Mouse (Mus musculus) stomach, embryonic 14.5 days (tissue): ENCODE measurements around the gene Lrrc10b. TPM values are rescaled to one million over a fixed set of nuclear protein-coding genes. Genes with fewer than 3 reads are reported as not detected.

Experiments
- polyA plus RNA-seq: library from polyadenylated mRNA; unstranded; fragments of >200 nt; fragmentation: Nextera tagmentation; extraction: Ambion mirVana; gene quantifications from 2 replicates; pipeline ENCODE4 v1.2.1, GENCODE M21; 2014

Gene Lrrc10b
- polyA plus RNA-seq, 1 experiment from 2014 or later = 0.42 TPM

Other genes with a start within 250 kb of the Lrrc10b start
- 27.6 and 28.4 TPM in 2 replicates for gene Myrf, start 216.7 kb downstream of the Lrrc10b start, polyA plus RNA-seq
- gene Dagla, start 152.6 kb downstream of the Lrrc10b start, polyA plus RNA-seq = 2.9 and 3.5 TPM in 2 replicates
- gene Syt7, start 68.4 kb downstream of the Lrrc10b start, polyA plus RNA-seq = 1.2 and 1.6 TPM in 2 replicates
- 0.17 TPM in 1 of 2 replicates, not detected in the other for gene Ppp1r32, start 25.5 kb upstream of the Lrrc10b start, polyA plus RNA-seq
- 57.1 and 58.8 TPM in 2 replicates for gene Cpsf7, start 67.8 kb upstream of the Lrrc10b start, polyA plus RNA-seq
- 57.9 and 64.5 TPM in 2 replicates for gene Sdhaf2, start 68.7 kb upstream of the Lrrc10b start, polyA plus RNA-seq
- 52.7 and 53.8 TPM in 2 replicates for gene Tmem216, start 98.8 kb upstream of the Lrrc10b start, polyA plus RNA-seq
- 18.9 TPM in 2 replicates for gene Cyb561a3, start 119.7 kb upstream of the Lrrc10b start, polyA plus RNA-seq
- 37.0 and 38.4 TPM in 2 replicates for gene Tmem138, start 119.9 kb upstream of the Lrrc10b start, polyA plus RNA-seq
- gene Ddb1, start 147.9 kb upstream of the Lrrc10b start, polyA plus RNA-seq = 303 and 313 TPM in 2 replicates
- gene Tkfc, start 148.2 kb upstream of the Lrrc10b start, polyA plus RNA-seq = 17.7 and 19.2 TPM in 2 replicates
- 1.1 and 1.9 TPM in 2 replicates for gene Vwce, start 176.7 kb upstream of the Lrrc10b start, polyA plus RNA-seq
- 10.2 and 14.1 TPM in 2 replicates for gene Pga5, start 220.6 kb upstream of the Lrrc10b start, polyA plus RNA-seq
- gene Vps37c, start 231.3 kb upstream of the Lrrc10b start, polyA plus RNA-seq = 37.5 and 40.4 TPM in 2 replicates